Mouse (Mus musculus): ENCODE results near the gene Olfr815. TPM values are rescaled to one million over a fixed set of nuclear protein-coding genes. Genes with fewer than 3 reads are reported as not detected.

Gene Olfr815
- not detected for polyA plus RNA-seq (2014; fragmentation: Illumina TruSeq; extraction: RNeasy Lipid Tissue Mini Kit (QIAGEN cat#74804); ENCODE audit: low read depth, low replicate concordance)

GRCm38 (mm10) chr10:129905767-129906166, at the start of gene Olfr815:
TSS of gene Olfr815 (minus strand) at chr10:129905867.

GRCm38 (mm10) chr10:129949000-129949399, 43.3 kb upstream of the Olfr815 start, which contains the start of gene Olfr818:
TSS of gene Olfr818 (minus strand) at chr10:129949100.

GRCm38 (mm10) chr10:129915497-129915896, 9.8 kb upstream of the Olfr815 start, which contains the start of gene Olfr816:
TSS of gene Olfr816 (minus strand) at chr10:129915597.

GRCm38 (mm10) chr10:129879751-129880150, 25.9 kb downstream of the Olfr815 start, which contains the start of gene Olfr814:
TSS of gene Olfr814 (minus strand) at chr10:129879851.

GRCm38 (mm10) chr10:129855067-129855466, 50.6 kb downstream of the Olfr815 start, which contains the start of gene Olfr813:
TSS of gene Olfr813 (plus strand) at chr10:129855367.

Other genes starting within 250 kb of the Olfr815 start
- gene Olfr800, start 248.2 kb downstream of the Olfr815 start, polyA plus RNA-seq (2014; fragmentation: Illumina TruSeq; extraction: RNeasy Lipid Tissue Mini Kit (QIAGEN cat#74804); ENCODE audit: low read depth, low replicate concordance), result not detected
- gene Olfr801, start 232.0 kb downstream of the Olfr815 start, polyA plus RNA-seq (2014; fragmentation: Illumina TruSeq; extraction: RNeasy Lipid Tissue Mini Kit (QIAGEN cat#74804); ENCODE audit: low read depth, low replicate concordance), result not detected
- not detected for gene Olfr802, start 217.7 kb downstream of the Olfr815 start, polyA plus RNA-seq (2014; fragmentation: Illumina TruSeq; extraction: RNeasy Lipid Tissue Mini Kit (QIAGEN cat#74804); ENCODE audit: low read depth, low replicate concordance)
- not detected for gene Olfr803, start 211.6 kb downstream of the Olfr815 start, polyA plus RNA-seq (2014; fragmentation: Illumina TruSeq; extraction: RNeasy Lipid Tissue Mini Kit (QIAGEN cat#74804); ENCODE audit: low read depth, low replicate concordance)
- gene Olfr804, start 202.7 kb downstream of the Olfr815 start, polyA plus RNA-seq (2014; fragmentation: Illumina TruSeq; extraction: RNeasy Lipid Tissue Mini Kit (QIAGEN cat#74804); ENCODE audit: low read depth, low replicate concordance), result not detected
- not detected for gene Olfr805, start 176.5 kb downstream of the Olfr815 start, polyA plus RNA-seq (2014; fragmentation: Illumina TruSeq; extraction: RNeasy Lipid Tissue Mini Kit (QIAGEN cat#74804); ENCODE audit: low read depth, low replicate concordance)
- not detected for gene Olfr806, start 163.9 kb downstream of the Olfr815 start, polyA plus RNA-seq (2014; fragmentation: Illumina TruSeq; extraction: RNeasy Lipid Tissue Mini Kit (QIAGEN cat#74804); ENCODE audit: low read depth, low replicate concordance)
- not detected for gene Olfr807, start 148.1 kb downstream of the Olfr815 start, polyA plus RNA-seq (2014; fragmentation: Illumina TruSeq; extraction: RNeasy Lipid Tissue Mini Kit (QIAGEN cat#74804); ENCODE audit: low read depth, low replicate concordance)
- gene Olfr808, start 140.4 kb downstream of the Olfr815 start, polyA plus RNA-seq (2014; fragmentation: Illumina TruSeq; extraction: RNeasy Lipid Tissue Mini Kit (QIAGEN cat#74804); ENCODE audit: low read depth, low replicate concordance), result not detected
- not detected for gene Olfr809, start 131.2 kb downstream of the Olfr815 start, polyA plus RNA-seq (2014; fragmentation: Illumina TruSeq; extraction: RNeasy Lipid Tissue Mini Kit (QIAGEN cat#74804); ENCODE audit: low read depth, low replicate concordance)
- not detected for gene Olfr810, start 111.0 kb downstream of the Olfr815 start, polyA plus RNA-seq (2014; fragmentation: Illumina TruSeq; extraction: RNeasy Lipid Tissue Mini Kit (QIAGEN cat#74804); ENCODE audit: low read depth, low replicate concordance)
- not detected for gene Olfr811, start 101.5 kb downstream of the Olfr815 start, polyA plus RNA-seq (2014; fragmentation: Illumina TruSeq; extraction: RNeasy Lipid Tissue Mini Kit (QIAGEN cat#74804); ENCODE audit: low read depth, low replicate concordance)
- not detected for gene Olfr812, start 59.8 kb downstream of the Olfr815 start, polyA plus RNA-seq (2014; fragmentation: Illumina TruSeq; extraction: RNeasy Lipid Tissue Mini Kit (QIAGEN cat#74804); ENCODE audit: low read depth, low replicate concordance)
- gene Olfr813, start 50.5 kb downstream of the Olfr815 start, polyA plus RNA-seq (2014; fragmentation: Illumina TruSeq; extraction: RNeasy Lipid Tissue Mini Kit (QIAGEN cat#74804); ENCODE audit: low read depth, low replicate concordance), result not detected
- not detected for gene Olfr814, start 26.0 kb downstream of the Olfr815 start, polyA plus RNA-seq (2014; fragmentation: Illumina TruSeq; extraction: RNeasy Lipid Tissue Mini Kit (QIAGEN cat#74804); ENCODE audit: low read depth, low replicate concordance)
- not detected for gene Olfr816, start 9.7 kb upstream of the Olfr815 start, polyA plus RNA-seq (2014; fragmentation: Illumina TruSeq; extraction: RNeasy Lipid Tissue Mini Kit (QIAGEN cat#74804); ENCODE audit: low read depth, low replicate concordance)
- gene Olfr818, start 43.2 kb upstream of the Olfr815 start, polyA plus RNA-seq (2014; fragmentation: Illumina TruSeq; extraction: RNeasy Lipid Tissue Mini Kit (QIAGEN cat#74804); ENCODE audit: low read depth, low replicate concordance), result not detected
- not detected for gene Olfr819, start 61.4 kb upstream of the Olfr815 start, polyA plus RNA-seq (2014; fragmentation: Illumina TruSeq; extraction: RNeasy Lipid Tissue Mini Kit (QIAGEN cat#74804); ENCODE audit: low read depth, low replicate concordance)
- gene Olfr247, start 70.3 kb upstream of the Olfr815 start, polyA plus RNA-seq (2014; fragmentation: Illumina TruSeq; extraction: RNeasy Lipid Tissue Mini Kit (QIAGEN cat#74804); ENCODE audit: low read depth, low replicate concordance), result not detected
- gene Gm10310, start 79.2 kb upstream of the Olfr815 start, polyA plus RNA-seq (2014; fragmentation: Illumina TruSeq; extraction: RNeasy Lipid Tissue Mini Kit (QIAGEN cat#74804); ENCODE audit: low read depth, low replicate concordance), result not detected
- gene Olfr820, start 106.8 kb upstream of the Olfr815 start, polyA plus RNA-seq (2014; fragmentation: Illumina TruSeq; extraction: RNeasy Lipid Tissue Mini Kit (QIAGEN cat#74804); ENCODE audit: low read depth, low replicate concordance), result not detected
- gene Olfr821, start 124.5 kb upstream of the Olfr815 start, polyA plus RNA-seq (2014; fragmentation: Illumina TruSeq; extraction: RNeasy Lipid Tissue Mini Kit (QIAGEN cat#74804); ENCODE audit: low read depth, low replicate concordance), result not detected
- gene Olfr822, start 165.3 kb upstream of the Olfr815 start, polyA plus RNA-seq (2014; fragmentation: Illumina TruSeq; extraction: RNeasy Lipid Tissue Mini Kit (QIAGEN cat#74804); ENCODE audit: low read depth, low replicate concordance), result not detected
- gene Olfr823, start 209.5 kb upstream of the Olfr815 start, polyA plus RNA-seq (2014; fragmentation: Illumina TruSeq; extraction: RNeasy Lipid Tissue Mini Kit (QIAGEN cat#74804); ENCODE audit: low read depth, low replicate concordance), result not detected
- gene Olfr824, start 224.1 kb upstream of the Olfr815 start, polyA plus RNA-seq (2014; fragmentation: Illumina TruSeq; extraction: RNeasy Lipid Tissue Mini Kit (QIAGEN cat#74804); ENCODE audit: low read depth, low replicate concordance), result not detected